Mouse (Mus musculus) ZHBTc4 (cell line): ENCODE results near the gene Tmem104.
A peak's percentile ranks its signal among the peaks of the same experiment; 100 is the strongest.

Source experiments
- DNase-seq: peaks from one replicate; pipeline ENCODE4 v3.0.0-alpha.2; 2011; ENCODE audit warnings: low read depth, low spot score

Tmem104 gene

DNA sequence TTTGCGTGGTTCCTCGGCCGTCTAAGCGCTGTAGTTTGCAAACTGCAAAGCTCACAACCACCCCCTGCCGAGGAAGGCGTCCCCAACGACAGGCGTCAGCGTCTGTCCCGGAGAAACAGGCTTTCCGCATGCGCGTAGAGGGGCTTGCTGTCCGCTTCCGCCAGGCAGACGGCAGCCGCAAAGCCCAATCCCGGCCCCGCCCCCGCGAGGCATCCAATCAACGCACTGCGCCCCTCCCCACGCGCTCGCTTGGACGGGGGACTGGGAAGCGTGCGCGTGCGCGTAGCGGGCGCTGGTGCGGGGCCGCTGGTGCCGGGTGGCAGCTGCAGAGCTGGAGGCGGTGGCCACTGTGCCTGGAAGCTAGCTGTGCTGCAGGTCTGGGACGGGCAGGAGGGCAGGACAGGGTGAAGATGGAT lies at the start of gene Tmem104:
TSS of gene Tmem104 (plus strand) at position 264 of the 416 bp plus-strand sequence.
- peak; percentile 100 for DNase-seq

DNA sequence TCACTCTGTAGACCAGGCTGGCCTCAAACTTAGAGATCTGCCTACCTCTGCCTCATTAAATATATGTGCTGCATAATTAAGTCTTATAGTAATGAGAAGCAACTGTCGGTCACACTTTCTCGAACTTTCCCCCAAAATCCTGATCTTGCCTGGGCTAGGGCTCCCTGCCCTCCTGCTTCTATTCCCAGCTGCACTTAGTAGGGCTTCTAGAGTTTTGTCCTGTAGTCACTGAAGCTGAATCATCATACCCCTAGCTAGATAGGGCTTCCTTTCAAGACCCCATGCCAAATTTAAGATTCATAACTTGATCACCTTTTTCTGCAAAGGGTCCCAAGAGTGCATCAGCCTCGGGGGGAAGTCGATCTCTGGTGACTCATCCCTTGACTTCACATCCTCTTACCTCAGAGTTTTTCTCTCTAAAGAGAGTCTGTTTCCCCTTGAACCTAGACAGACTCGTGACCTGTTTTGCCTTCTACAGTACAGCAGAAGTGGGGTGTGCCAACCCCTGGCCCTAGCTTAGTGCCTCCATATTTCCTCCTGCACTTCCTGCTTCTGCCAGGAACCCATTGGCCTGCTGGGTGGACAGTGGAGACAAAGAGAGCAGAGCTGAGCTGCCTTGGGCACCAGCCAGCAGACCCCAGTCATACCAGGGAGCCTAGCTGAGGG lies 48.6 kb upstream of the Tmem104 start:
- no peak for DNase-seq

DNA sequence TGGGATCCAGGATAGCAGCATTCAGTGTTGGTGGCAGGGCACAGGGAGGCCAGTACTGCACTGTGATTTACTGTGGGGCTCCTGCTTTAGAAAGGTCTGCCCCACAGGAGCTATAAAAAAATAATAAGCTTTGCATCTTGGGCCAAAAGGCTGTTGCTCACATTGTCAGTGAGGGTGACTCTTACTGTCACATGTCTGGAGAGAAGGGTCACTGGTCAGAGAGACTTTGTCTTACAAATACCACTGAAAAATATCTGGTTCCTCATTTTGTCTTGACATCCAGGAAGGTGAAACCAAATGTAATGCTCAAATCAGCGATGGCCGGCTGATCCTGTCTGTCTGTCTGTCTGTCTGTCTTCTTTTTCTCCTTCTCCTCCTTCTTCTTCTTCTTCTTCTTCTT lies 45.3 kb upstream of the Tmem104 start:
- no peak for DNase-seq

DNA sequence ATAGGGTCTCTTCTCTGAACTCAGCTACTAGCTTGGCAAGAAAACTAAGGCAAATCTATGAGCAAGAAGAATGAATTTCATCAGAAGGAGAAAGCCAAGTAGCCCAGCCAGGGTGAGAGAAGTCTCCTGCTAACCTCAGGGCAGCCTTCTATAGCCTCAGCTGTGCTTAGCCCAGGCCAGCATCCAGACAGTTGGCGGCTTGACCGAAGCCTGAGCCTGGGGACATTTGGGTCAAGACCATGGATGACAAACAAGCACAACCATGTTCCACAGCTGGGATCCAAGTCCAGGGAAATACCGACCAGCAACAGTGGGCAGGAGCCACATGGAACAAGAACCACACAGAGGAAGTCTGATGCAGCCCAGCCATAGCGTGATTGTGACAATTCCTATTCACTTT lies 39.5 kb upstream of the Tmem104 start:
- no peak for DNase-seq

DNA sequence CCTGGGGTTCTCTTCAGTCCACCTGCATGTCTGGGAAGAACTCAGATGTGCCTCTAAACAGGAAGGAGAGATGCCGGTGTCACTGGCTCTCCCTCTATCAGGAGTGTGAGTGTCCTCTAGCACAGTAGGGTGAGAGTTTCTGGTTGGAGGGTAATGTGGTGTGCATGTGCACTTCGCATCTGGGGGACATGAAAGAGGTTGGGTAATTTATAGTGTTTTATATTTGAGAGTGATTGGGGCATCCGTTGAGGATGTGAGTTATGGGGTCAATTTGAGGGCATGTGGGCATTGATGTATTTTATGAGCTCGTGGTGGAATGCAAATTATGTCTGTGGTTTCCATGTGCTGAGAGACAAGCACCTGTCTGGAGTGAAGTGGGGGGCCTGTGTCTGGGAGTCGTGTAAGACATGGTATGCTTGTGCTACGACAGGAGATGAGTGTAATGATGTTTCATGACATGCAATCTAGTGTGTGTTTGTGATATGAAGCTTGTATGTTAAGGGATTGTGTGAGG lies 36.5 kb upstream of the Tmem104 start:
- no peak for DNase-seq

DNA sequence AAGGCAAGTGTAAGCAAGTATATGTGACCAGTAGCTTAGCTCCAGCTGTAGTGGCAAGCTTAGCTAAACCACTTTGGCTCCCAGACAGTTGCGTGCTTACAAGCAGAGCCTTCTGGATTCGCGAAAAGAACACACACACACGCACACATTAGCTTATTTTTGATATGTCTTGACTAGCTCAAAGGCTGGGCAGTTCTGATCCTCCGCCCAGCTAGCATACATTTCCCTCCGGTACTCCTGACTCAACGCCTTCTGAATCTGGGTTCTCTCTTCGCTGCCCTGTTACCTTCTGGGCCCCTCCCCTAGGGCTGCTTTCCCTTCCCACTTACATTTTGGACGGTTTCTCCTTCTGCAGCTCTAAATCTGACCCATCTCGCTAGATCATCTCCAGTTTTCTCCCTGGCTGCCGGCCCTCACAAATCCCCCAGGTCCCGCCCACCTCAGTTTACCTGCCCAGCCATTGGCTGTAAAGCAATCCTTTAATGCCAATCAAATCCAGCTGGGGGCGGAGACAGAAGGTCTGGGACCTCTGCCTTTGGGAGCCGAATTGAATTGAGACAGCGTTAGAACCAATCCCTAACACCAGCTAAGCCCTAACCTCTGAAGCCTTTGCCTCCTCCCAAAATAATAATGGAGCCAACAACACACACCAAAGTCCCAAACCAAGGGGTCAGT lies 35.4 kb upstream of the Tmem104 start:
- peak; percentile 93 for DNase-seq

DNA sequence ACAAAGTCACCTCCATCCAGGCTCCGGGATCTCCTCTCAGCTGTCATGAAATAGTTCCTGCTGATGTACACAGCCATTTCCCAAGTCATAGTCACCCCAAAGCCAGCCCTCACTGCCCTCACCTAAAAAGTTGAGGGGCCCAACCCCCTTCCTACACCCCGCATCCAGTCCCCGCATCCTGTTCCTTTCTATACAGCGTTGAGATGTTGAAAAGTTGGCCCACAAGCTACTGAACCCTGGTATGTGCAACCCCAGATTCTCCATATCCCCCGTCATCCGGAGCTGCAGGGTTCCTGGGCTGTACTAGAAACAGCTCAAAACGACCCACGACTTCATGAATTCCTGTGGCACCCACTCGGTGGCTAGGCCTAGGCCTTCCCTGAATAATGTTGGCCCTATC lies 34.2 kb upstream of the Tmem104 start:
- DNase-seq: no peak

DNA sequence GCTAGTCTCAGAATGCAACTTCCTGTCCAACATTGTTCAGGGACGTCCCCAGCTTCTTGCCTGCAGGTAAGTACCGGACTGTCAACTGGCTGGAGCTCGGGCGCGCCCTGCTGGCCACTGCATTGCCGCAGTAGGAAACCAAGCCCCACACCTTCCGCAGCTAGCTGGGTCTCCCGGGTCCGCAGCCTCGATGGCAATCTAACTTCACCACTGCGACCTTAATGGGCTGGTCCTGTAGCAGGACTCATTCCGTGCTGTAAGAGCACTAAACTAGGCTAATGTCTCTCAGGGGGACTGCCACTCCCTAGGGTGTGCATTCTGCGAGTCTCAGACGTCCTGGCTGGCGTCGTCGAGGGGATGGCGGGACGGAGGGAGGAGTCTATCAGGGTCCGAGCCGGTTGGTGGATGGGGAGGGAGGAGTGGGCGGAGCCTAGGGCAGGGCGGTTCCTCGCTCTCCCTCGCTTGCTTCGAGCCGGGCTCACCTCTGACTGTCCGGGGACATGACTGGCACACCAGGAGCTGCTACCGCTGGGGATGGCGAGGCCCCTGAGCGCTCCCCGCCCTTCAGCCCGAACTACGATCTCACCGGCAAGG lies 33.5 kb upstream of the Tmem104 start:
- peak; percentile 96 for DNase-seq

DNA sequence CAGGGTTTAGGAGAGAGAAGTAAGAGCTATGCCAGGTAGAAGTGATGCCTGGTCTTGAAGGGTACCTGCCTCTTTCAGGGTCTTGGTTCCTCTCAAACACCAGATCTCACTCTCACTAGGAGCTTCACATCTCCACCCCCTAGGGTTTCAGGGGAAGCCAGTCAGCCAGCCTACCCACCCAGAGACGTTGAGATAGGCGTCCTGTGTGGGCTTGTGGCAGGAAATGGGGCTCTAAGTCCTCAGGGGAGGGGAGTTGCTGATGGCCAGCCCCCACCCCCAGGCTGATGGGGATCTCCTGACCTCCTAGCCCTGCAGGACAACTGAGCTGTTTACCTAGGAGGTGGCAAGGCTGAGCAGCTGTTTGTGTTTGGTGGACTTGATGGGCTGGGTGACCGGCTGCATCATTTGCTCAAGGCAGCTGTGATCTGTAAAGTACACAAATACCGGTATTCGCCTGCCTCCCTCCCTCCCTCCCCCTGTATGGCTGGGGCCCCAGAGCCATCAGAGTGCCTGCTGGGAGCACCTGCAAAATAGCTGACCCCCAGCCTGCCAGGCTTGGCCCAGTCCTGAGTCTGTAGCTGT lies 32.1 kb upstream of the Tmem104 start:
- DNase-seq: no peak

DNA sequence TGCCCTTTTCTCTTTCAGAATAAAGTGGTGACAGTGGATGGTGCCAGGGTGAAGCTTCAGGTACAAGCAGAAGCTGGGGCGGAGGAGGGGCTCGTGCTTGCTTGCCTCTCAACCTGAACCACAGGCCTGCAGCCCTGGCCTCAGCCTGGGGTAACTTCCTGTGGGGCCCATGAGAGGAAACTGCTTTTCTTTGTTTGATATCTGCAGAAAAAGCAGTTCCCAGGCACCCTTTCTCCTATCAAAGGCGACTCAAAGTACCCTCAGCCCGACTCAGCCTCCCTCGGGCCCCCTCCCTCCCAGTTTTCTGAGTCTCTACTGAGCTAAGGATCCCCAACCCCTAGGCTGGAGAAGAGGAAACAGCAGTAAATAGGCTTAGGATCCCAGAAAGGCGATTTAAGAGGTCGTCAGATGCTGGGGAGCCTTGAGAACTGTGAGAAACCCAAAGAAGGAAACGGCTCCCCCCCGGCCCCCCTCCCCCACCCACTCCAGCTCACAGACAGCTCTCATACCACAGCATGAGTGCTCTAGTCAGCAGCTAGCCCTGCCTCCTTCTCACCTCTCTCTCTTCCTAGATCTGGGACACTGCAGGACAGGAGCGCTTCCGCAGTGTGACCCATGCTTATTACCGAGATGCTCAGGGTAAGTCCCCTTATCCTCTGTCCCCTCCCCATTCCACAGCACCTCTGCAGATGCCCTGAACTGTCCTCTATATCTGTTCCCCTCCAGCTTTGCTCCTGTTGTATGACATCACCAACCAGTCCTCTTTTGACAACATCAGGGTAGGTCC lies 29.2 kb upstream of the Tmem104 start:
- no peak for DNase-seq

DNA sequence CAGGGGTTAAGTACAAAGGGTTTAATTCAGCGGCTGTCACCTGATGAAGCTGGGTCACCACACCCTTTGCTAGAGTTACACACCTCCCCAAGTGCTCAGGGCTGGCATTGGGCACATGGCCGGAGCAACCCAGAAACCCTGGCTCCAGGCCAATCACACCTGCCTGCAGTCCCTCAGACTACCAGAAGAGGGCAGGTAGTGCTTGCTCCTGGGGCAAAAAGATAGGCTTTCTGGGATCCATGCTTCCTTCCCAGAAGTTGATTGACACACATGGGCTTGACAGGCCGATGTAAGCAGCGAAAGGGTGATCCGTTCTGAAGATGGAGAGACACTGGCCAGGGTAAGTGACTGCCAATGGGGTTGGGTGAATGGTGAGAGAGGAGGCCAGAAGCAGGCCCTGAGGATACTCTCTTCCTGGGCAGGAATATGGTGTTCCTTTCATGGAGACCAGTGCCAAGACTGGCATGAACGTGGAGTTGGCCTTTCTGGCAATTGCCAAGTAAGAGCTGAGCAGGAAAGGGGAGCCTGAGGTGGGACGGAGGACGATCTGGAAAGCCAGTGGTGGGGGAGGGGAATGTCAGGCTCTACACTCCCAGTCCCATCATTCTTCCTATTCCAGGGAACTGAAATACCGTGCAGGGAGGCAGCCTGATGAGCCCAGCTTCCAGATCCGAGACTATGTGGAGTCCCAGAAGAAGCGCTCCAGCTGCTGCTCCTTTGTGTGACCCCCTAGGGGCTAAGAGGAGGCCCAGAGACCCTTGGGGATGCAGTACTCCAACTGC lies 27.1 kb upstream of the Tmem104 start:
- peak; percentile 89 for DNase-seq

DNA sequence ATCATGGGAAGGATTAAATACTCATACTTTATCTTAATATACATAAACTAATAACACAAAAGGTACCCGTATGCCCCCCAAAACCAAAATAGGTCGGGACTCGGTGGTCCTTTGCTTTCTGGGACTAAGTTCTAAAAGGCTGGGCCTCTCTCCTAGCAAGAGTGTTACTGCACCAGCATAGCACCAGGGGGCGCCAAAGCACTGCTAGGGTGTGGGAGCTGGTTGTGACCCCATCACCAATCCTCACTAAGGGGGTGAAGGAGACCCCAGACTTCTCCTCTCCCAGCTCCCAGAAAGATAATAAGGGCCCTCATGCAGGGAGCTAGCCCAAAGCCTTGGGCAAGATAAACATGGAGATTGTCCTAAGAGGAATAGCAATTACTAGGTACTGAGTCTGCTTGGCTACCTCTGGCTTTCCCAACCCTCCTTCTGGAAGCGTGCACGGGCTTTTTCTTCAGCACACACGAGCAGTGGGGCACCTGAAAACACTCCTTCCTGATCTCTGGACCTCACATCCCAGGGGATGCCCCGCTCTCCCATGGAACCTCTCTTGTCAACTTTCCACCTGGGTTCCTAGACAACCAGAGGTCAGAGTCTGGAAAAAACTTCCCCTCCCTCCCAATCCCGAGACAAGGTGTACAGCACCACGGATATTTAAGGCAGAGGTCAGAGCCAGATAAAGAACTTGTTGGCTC lies 26.3 kb upstream of the Tmem104 start:
- DNase-seq: peak; percentile 79

DNA sequence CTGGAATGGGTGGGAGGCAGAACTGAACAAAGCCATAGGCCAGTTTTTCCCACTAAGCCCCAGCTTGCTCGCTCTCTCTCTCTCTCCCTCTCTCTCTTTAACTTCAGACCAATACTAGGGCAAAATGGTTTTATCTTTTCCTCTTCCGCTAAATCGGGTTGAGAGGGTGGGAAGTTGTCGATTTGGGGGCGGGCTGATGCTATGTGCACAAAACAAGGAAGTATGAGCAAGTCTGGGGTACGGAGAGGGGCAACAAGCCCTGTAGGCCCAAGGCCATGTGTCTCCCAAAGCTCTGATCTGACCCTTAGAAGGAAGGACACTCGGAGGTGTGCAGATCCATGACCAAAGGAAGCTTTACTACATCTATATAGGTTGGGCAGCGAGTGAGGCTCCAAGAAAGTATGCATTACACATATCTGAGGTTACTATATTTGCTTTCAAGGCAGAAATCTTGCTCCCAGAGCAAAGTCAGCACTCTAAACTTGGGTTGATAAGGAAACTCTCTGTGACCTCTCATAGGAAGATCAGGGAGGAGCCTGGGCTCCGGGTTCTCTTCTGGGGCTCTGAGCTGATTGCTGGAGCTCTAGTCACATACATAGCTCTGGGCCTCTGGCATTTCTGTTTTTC lies 25.6 kb upstream of the Tmem104 start:
- no peak for DNase-seq

DNA sequence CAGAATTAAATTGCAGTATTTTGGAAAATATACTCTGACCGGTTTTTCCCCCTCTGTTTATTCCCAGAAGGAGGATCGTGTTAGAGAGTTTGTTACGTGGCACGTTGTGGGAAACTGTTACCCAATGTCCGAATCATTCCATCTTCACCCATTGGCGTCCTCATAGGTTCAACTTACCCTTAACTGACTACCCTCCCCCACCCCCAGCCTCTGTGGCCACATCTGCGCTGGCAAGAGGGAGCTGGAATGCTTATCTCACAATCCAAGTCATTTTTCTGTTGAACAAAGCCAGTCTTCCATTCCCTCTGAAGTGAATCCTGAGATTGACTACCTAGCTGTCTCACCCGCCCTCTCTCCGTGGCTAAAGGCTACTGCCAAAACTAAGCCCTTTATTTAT lies 25.1 kb upstream of the Tmem104 start:
- no peak for DNase-seq

DNA sequence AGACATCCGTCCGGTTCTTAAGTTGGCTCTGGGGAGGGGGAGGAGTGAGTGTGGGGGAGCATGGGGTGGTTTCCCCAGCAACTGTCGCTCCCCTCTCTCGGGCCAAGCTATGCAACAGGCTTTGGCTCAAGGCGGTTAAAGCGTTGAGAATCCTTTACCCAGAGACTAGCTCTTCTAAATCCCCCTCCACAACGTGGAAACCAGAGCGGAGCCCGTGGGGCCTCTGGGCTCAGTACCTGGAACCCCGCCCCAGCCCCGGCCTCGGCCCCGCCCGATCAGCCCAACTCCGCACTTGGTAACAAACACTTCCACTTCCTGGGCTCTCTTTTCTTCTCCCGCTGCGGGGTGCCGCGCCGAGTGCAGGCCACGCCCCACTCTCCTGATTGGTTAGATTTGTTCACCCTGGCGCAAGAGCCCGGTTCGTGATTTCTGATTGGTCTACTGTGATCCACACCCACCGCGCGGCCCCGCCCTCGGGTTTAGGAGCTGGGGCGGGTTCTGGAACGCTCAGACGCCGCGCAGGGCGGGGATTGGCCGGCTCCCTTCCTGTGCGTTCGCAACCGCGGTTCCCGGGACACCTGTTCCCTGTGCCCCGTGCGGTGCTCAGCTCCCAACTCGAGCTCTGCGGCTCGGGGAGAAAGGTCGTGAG lies 24.3 kb upstream of the Tmem104 start, which contains the start of gene Slc9a3r1:
TSS of gene Slc9a3r1 (plus strand) at position 510 of the 649 bp plus-strand sequence.
- DNase-seq: peak; percentile 99

DNA sequence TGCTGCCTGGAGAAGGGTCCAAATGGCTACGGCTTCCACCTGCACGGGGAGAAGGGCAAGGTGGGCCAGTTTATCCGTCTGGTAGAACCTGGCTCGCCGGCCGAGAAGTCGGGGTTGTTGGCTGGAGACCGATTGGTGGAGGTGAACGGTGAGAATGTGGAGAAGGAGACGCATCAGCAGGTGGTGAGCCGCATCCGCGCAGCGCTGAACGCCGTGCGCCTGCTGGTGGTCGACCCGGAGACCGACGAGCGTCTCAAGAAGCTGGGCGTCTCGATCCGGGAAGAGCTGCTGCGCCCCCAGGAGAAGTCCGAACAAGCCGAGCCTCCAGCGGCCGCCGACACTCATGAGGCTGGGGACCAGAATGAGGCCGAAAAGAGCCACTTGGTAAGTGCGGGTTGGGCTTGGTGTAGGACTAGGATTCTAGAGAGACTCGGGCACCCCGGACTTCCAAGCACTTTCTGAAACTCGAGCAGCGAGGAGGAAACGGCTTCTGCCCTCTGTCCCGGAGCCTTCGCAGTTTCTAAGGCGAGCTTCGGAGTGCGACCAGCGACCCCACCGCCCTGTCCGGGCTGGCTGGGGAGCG lies 23.6 kb upstream of the Tmem104 start:
- DNase-seq: peak; percentile 77

DNA sequence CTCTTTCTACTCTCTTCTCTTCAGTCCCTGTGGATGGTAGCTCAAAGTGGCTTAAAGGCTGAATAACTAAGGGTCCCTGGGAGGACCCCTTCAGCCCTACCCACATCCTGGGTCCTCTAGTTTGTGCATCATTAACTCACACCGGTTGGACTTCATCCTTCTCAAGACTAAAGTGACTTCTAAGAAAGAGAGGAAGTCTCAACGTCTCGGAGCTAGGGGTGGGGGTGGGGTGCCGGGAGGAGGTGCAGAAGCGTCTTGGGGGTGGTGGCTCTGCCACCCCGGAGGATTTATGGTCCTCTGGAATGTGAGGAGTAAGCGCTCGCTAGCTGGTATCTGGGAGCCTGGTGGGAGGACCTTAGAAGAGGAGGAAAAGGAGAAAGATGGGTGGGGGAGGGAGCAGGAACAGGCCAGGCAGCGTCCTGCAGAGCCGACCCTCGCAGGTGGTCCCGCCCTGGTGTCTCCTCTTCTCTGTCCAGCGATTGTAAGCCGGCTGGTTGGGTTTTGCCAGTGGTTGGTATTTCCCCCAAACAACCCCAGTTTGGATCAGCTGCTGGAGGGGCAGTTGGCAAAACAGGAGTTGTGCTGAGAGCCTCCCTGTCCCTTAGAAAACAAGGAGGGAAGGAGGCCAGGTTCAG lies 22.8 kb upstream of the Tmem104 start:
- DNase-seq: peak; percentile 46

DNA sequence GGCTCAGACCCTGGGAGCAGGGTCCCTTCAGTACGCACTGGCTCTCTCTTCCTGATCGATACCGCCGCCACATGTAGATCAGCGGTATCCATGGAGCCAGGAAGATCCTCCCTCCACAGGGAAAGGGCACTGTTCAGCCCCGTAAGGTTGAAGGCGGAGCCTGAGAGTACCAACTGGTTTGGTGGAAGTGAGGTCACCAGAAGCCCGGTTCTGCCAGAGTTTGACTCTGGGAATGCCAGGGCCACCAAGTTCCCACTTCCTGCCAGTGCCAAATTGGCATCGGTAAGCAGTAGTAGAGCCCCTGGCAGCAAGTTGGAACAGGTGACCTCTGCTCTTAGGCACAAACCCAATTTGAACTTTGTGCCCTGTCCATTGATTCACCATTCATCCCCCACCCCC lies 22.3 kb upstream of the Tmem104 start:
- DNase-seq: peak; percentile 55
